Mouse (Mus musculus) midbrain, embryonic 15.5 days (tissue): ENCODE data around the gene Ccdc105. TPM values are rescaled to one million over a fixed set of nuclear protein-coding genes. Genes with fewer than 3 reads are reported as not detected.

Experiments used
- ATAC-seq: fragments of 200-750 bp; cut with Nextera tagmentation; replicated peaks from 2 replicates; pipeline ENCODE4 v1.8.0; 2017; ENCODE audit warnings: moderate TSS enrichment
- H3K27ac ChIP-seq: fragments of 300-500 bp; sonication (generic); 2 replicates; pipeline ENCODE4 v1.5.1; 2015; ENCODE audit warnings: mild to moderate bottlenecking, inconsistent platforms
- H3K27me3 ChIP-seq: fragments of 300-500 bp; sonication (generic); replicated peaks from 2 replicates; pipeline ENCODE4 v1.6.1; 2015; ENCODE audit warnings: inconsistent platforms
- H3K36me3 ChIP-seq: fragments of 300-500 bp; sonication (generic); replicated peaks from 2 replicates; pipeline ENCODE4 v1.6.1; 2015; ENCODE audit warnings: inconsistent platforms
- H3K4me1 ChIP-seq: fragments of 300-500 bp; sonication (generic); 2 replicates; pipeline ENCODE4 v1.6.1; 2015; ENCODE audit warnings: inconsistent platforms
- H3K4me2 ChIP-seq: fragments of 300-500 bp; sonication (generic); 2 replicates; pipeline ENCODE4 v1.6.1; 2015; ENCODE audit warnings: inconsistent platforms, mild to moderate bottlenecking, moderate library complexity
- H3K4me3 ChIP-seq: fragments of 300-500 bp; sonication (generic); 2 replicates; pipeline ENCODE4 v1.5.1; 2015; ENCODE audit warnings: mild to moderate bottlenecking, inconsistent platforms
- H3K9ac ChIP-seq: fragments of 300-500 bp; sonication (generic); 2 replicates; pipeline ENCODE4 v1.6.1; 2015; ENCODE audit warnings: mild to moderate bottlenecking, inconsistent platforms
- H3K9me3 ChIP-seq: fragments of 300-500 bp; sonication (generic); 2 replicates; pipeline ENCODE4 v1.6.1; 2016; ENCODE audit warnings: inconsistent platforms
- WGBS: fragments of 180-500 bp; shearing (Covaris S2); methylation state at CpG from one replicate; pipeline ENCODE4 v1.1.7; 2015; ENCODE audit warnings: mixed read lengths; 5-methylcytosine and 5-hydroxymethylcytosine counted together
- polyA plus RNA-seq: library from polyadenylated mRNA; unstranded; fragments of >200 nt; fragmentation: Nextera tagmentation; extraction: Ambion mirVana; gene quantifications from 2 replicates; pipeline ENCODE4 v1.2.1, GENCODE M21; 2015

The Ccdc105 gene
- 0.29 and 0.50 TPM in 2 replicates for polyA plus RNA-seq

DNA sequence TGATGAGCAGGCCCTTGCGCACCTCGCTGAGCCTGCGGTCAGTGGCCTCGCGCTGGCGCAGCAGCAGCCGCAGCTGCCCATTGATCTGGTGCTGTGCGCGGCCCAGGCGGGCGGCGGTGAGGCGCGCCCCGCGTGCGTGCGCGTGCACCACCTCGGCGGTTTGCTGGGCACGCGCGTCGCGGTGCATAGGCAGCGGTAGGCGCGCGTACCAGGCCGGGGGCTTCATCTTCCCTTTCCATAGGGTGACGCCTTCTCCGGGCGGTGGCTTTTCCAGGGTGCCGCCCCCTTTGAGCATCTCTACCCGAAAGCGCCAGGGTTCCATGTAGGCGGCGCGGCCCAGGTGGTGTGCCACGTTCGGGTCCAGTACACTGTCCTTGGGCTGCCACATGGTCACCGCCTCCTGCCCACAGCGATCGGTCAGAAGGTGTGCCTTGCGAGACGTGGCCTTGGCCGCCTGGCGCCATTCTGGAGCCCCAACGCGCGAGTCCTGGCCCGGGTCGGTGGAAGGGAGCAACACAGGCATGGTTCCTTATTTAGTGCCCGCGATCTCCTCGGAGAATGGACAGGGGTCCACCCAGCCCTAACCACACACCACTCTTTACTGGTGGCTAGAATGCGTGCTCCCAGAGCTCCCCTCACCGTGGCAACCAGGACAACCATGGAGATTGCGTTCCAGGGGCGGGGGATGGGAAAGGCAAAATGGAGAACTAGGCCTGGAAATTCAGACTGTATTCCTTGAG, at the start of gene Ccdc105:
Gene Ccdc105 (minus strand): TSS at position 614 of the 740 bp plus-strand sequence.
- peak within 1 kb of the TSS; percentile 92 for H3K27ac ChIP-seq
- H3K4me3 ChIP-seq, result peak within 1 kb of the TSS; percentile 54
- H3K4me2 ChIP-seq, result peak within 1 kb of the TSS; percentile 87
- H3K9ac ChIP-seq, result peak within 1 kb of the TSS; percentile 79
- H3K4me1 ChIP-seq, result peaks cover 20% of the 10 kb centered on the region
- ATAC-seq, result peak; percentile 96
- no peaks in the 10 kb centered on the region for H3K9me3 ChIP-seq
- under 1% methylated on average over 61 of the region's 61 CpGs for WGBS
- H3K27me3 ChIP-seq, result no peaks in the 10 kb centered on the region
- no peaks in the 10 kb centered on the region for H3K36me3 ChIP-seq

DNA sequence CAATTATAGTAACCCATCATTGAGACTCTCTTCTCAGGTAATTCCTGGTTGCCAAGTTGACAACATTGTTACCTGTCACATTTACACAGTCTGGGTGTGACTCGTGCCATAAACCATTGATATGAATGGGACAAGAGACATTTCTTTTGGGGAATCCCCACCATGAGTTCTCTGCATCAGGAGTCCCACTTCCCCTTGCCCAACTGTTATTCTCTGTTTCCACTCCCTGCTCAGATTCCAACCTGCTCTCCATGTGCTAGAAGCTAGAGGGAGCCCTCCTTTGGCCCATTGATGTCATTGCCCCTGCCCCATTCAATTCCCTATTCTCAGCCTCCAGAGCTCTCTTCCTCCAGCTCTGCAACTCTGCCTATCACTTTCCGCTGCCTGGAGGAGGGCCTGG, 48.6 kb upstream of the Ccdc105 start:
- Histone ChIP-seq H3K27ac (no peak overlapping the region), H3K9ac (no peak overlapping the region), H3K9me3 (no peaks in the 10 kb centered on the region), H3K4me2 (no peak overlapping the region), H3K4me3 (no peak overlapping the region), H3K27me3 (no peaks in the 10 kb centered on the region), H3K36me3 (no peaks in the 10 kb centered on the region), H3K4me1 (no peaks in the 10 kb centered on the region)
- WGBS, result 86% methylated on average over 2 of the region's 2 CpGs
- ATAC-seq, result no peak

DNA sequence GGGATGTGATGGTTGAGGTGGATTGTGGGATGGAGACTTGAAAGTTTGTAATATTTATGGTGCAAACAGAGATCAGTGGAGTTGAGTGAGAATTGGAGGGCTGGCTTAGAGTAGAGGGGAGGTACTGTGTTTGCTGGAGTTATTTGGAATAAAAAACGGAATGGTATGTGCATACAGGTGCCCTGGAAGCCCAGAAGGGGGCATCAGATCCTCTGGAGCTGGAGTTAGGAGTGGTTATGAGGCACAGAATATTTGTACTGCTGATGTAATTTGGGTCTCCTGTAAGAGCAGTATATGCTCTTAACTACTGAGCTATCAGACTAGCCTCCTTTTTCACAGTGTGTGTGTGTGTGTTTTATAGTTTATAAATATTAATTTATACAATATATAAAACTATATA, 37.7 kb upstream of the Ccdc105 start:
- ATAC-seq, result no peak
- H3K4me1 ChIP-seq, result peaks cover 10% of the 10 kb centered on the region; the same call in 1 of the 2 replicates
- H3K9ac ChIP-seq, result no peak overlapping the region
- no peaks in the 10 kb centered on the region for H3K9me3 ChIP-seq
- H3K4me2 ChIP-seq, result no peak overlapping the region
- no peak overlapping the region for H3K4me3 ChIP-seq
- WGBS, result 58% methylated on average over 1 of the region's 1 CpGs
- H3K27me3 ChIP-seq, result no peaks in the 10 kb centered on the region
- no peak overlapping the region for H3K27ac ChIP-seq
- no peaks in the 10 kb centered on the region for H3K36me3 ChIP-seq

DNA sequence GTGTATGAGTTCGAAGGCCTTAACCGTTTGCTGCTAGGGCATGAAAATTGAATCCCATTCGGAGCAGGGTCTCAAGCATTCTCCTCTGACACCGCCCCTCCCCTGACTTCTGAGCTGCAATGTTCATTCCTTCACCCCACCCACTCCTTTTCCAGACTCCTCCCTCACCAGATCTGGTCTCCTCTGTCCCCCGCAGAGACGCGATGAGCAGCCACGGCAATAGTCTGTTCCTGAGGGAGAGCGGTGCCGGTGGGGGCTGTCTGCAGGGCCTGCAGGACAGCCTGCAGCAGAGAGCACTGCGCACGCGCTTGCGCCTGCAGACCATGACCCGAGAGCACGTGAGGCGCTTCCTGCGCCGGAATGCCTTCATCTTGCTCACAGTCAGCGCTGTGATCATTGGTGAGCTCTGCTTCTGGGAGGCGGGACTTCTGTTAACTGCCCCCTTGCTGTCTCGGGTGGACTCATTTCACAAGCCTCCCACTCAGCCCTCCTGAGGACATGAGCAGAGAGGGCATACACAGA, 34.8 kb upstream of the Ccdc105 start:
- peak; percentile 99 for ATAC-seq
- Histone ChIP-seq H3K27me3 (no peaks in the 10 kb centered on the region), H3K27ac (peak overlapping the region; percentile 84), H3K9me3 (no peaks in the 10 kb centered on the region), H3K36me3 (no peaks in the 10 kb centered on the region), H3K9ac (peak overlapping the region; percentile 54), H3K4me1 (peaks cover 10% of the 10 kb centered on the region; the same call in 1 of the 2 replicates), H3K4me3 (peak overlapping the region; percentile 48), H3K4me2 (peak overlapping the region; percentile 49)
- 2% methylated on average over 22 of the region's 22 CpGs for WGBS

DNA sequence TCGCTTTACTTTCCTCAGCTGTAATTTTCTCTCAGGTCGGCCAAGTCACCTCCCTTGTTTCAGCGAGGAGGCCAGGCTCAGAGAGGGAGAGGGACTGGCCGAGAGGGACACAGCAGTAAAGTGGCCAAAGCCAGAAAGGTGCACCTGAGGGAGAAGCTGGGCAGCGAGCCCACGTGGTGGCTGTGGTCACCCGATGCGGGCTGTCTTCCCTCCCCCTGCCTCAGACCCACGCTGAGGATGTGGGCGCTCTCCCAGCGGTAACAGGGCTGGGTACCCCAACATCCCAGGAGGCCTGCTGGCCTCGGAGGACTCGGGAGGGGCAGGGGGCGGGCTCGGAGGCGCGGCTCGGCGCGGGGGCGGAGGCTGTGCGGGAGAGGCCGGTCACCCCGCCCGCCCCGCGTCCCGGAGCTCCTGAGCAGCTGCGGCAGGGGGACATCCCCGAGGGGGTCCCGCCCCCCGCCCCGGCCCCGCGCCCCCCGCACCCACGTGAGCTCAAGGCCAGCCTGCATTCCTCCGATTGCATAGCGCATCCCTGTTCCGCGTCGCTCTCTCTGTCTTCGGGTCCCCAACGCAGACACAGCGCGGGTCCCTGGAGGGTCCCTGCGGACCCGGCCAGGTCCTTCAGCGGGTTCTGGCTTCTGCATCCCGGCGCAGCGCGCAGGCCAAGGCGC, 27.3 kb upstream of the Ccdc105 start, which contains the start of gene Slc1a6:
Gene Slc1a6 (plus strand): TSS at position 516 of the 671 bp plus-strand sequence.
- Histone ChIP-seq H3K9ac (peak within 1 kb of the TSS; percentile 76), H3K9me3 (no peaks in the 10 kb centered on the region), H3K4me1 (peaks cover 11% of the 10 kb centered on the region; the same call in 1 of the 2 replicates), H3K4me2 (peak within 1 kb of the TSS; percentile 90), H3K27me3 (no peaks in the 10 kb centered on the region), H3K27ac (peak within 1 kb of the TSS; percentile 8; the same call in 1 of the 2 replicates), H3K36me3 (no peaks in the 10 kb centered on the region), H3K4me3 (peak within 1 kb of the TSS; percentile 56)
- under 1% methylated on average over 29 of the region's 54 CpGs for WGBS
- ATAC-seq, result peak; percentile 87

DNA sequence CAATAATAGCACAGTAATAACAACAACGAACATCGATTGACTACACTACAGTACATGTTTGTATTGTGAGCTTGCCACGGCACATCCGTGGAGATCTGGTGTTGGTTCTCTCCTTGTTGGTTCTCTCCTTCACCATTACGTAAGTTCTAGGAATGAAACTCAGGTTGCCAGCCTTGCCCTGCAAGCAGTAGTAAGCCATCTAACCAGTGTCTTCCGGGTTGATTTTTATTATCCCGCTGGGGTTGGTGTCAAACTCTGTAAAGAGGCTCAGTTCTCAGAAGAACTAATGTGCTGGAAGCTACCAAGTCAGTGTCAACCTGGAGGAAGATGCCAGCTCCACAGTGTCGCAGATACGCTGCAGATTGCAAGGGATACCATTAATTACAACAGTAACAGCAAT, 26.7 kb upstream of the Ccdc105 start:
- 65% methylated on average over 9 of the region's 9 CpGs for WGBS
- peaks cover 11% of the 10 kb centered on the region; the same call in 1 of the 2 replicates for H3K4me1 ChIP-seq
- H3K9me3 ChIP-seq, result no peaks in the 10 kb centered on the region
- peak overlapping the region; percentile 76 for H3K9ac ChIP-seq
- no peaks in the 10 kb centered on the region for H3K36me3 ChIP-seq
- peak overlapping the region; percentile 90 for H3K4me2 ChIP-seq
- no peaks in the 10 kb centered on the region for H3K27me3 ChIP-seq
- no peak overlapping the region; the same call in 1 of the 2 replicates for H3K27ac ChIP-seq
- 0 out of 2 replicates have a peak, but pooled peaks have one; percentile 1 for ATAC-seq
- H3K4me3 ChIP-seq, result peak overlapping the region; percentile 56

DNA sequence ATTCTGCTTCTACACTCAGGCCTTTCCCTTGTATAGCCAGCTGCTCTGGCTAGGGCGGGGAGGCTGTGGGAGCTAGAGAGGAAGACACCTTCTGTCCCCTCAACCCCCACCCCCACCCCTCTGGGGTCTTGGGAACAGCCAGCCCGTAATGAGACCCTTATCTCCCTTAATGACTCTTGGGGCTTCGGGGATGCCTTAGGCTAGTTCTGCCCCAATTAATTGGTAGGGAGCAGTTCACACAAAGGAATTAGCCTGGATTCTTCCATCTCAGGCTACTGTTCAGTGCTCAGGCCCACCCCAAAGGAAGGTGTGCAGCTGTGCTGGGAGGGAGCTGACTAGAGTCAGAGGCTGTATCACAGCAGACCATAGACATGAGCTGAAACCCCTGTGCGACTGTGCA, 23.0 kb upstream of the Ccdc105 start:
- Histone ChIP-seq H3K4me2 (no peak overlapping the region), H3K4me1 (peaks cover 9% of the 10 kb centered on the region; the same call in 1 of the 2 replicates), H3K9me3 (no peaks in the 10 kb centered on the region), H3K4me3 (no peak overlapping the region), H3K9ac (no peak overlapping the region), H3K27ac (no peak overlapping the region), H3K27me3 (no peaks in the 10 kb centered on the region), H3K36me3 (no peaks in the 10 kb centered on the region)
- WGBS, result 37% methylated on average over 4 of the region's 4 CpGs
- ATAC-seq, result no peak

DNA sequence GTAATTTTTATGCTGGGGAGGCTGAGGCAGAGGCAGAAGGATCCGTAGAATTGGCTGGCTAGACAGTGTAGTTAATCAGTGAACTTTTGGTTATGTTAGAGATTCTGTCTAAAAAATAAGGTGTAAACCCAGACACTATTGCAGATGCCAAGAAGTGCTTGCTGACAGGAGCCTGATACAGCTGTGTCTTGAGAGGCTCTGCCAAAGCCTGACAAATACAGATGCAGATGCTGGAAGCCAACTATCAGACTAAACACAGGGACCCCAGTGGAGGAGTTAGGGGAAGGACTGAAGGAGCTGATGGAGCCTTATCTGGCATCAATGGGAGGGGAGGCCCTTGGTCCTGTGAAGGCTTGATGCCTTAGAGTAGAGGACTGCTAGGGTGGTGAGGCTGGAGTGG, 12.7 kb upstream of the Ccdc105 start:
- 79% methylated on average over 1 of the region's 1 CpGs for WGBS
- Histone ChIP-seq H3K27me3 (no peaks in the 10 kb centered on the region), H3K36me3 (no peaks in the 10 kb centered on the region), H3K4me1 (no peaks in the 10 kb centered on the region), H3K27ac (no peak overlapping the region), H3K9ac (no peak overlapping the region), H3K9me3 (0 out of 2 replicates have a peak, but pooled peaks cover 4% of the 10 kb centered on the region), H3K4me3 (no peak overlapping the region), H3K4me2 (no peak overlapping the region)
- ATAC-seq, result no peak

DNA sequence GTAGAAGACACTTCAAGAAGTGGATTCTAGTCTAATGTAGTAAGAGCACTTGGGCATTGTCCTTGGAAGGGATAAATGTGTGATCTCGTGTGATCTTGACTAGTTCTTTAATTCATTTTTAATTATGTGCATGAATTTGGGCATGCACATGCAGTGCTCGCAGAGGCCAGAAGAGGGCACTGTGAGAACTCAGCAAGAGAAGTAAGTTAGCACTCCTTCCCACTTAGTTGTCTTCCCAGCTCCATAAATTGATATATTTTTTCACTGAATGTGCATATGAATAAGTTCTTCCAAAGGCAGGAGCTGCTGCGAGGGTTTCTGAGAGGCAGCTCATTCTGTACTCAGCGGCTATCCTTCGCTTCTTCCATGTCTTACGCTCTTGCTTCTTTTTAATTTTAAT, 3.2 kb upstream of the Ccdc105 start:
- WGBS, result 20% methylated on average over 6 of the region's 6 CpGs
- ATAC-seq, result no peak
- H3K9ac ChIP-seq, result no peak overlapping the region
- H3K4me2 ChIP-seq, result no peak overlapping the region
- peaks cover 8% of the 10 kb centered on the region for H3K4me1 ChIP-seq
- H3K9me3 ChIP-seq, result no peaks in the 10 kb centered on the region
- no peak overlapping the region for H3K27ac ChIP-seq
- H3K36me3 ChIP-seq, result no peaks in the 10 kb centered on the region
- H3K27me3 ChIP-seq, result no peaks in the 10 kb centered on the region
- H3K4me3 ChIP-seq, result no peak overlapping the region

DNA sequence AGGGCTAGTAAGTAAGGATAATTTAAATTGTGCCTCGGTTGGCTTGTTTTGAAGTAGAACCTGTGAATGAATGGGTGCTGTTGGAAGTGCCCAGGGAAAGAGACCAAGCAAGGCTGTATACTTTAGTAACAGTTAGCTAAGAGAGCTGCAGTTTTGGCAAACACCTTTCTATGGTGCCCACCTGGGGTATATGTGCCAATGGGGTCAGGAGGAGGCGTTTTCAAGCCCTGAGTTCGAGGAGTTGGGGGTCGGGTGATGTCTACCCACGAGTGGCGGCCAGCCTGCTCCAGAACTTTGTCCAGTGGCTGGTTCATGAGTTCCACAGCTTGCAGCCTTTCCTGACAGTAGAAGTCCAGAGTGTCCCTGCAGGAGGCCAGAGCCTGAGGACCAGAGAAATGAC, 3.9 kb downstream of the Ccdc105 start:
- ATAC-seq, result no peak
- Histone ChIP-seq H3K36me3 (no peaks in the 10 kb centered on the region), H3K9ac (no peak overlapping the region), H3K9me3 (no peaks in the 10 kb centered on the region), H3K27me3 (no peaks in the 10 kb centered on the region), H3K4me1 (peaks cover 22% of the 10 kb centered on the region), H3K4me2 (no peak overlapping the region), H3K4me3 (no peak overlapping the region), H3K27ac (no peak overlapping the region)
- 90% methylated on average over 6 of the region's 6 CpGs for WGBS

DNA sequence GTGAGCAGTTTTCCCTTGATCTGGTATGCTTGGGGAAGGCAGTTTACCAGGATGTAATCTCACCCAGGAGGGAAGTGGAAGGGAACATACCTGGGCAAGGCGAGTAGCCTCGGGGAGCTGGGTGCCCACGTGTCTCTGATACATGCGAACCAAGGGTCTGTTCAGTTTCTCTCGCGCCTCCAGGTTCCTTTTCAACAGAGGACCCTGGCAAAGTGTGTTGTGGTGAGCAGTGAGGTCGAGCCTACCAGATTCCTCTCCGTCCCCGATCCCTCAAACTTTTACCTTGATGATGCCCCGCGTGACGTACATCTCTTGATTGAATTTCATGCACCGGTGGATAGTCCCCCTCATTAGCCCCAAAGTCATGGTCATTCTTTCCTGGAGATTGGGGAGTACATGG, 4.7 kb downstream of the Ccdc105 start:
- ATAC-seq, result no peak
- Histone ChIP-seq H3K27ac (no peak overlapping the region), H3K9ac (no peak overlapping the region)

DNA sequence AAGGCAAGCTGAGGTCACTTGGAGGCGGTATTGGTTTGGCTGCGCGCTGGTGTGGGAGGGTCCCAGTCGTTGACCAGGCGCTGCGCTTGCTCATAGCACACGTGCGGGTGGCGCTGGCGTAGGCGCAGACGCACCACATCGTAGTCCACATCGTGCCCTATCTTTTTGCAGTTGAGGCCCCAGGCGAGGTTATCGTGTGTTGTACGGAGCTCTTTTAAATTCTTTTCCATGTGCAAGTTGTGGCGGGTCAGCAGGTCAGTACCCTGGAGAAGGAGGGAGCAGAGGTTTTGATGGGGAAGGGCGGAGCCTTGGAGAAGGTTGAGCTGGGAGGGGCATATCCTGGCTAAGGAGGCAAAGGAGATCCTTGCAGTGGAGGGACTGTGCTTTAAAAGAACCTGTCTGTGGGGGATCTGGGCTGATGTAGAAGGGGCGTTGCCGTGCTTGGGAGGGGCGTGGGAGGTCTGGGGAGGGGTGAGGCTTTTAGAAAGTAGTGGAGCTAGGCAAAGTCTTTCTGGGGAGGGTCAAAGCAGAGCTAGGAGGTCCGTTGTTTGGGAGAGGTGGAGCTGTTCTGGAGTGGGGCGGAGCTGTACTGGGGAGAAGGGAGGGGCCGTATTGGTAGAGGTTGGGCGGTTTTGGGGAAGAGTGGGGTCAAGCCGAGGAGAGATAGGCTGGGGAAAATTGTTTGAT, 5.7 kb downstream of the Ccdc105 start:
- Histone ChIP-seq H3K4me3 (peak overlapping the region; percentile 43), H3K9ac (peak overlapping the region; percentile 44), H3K36me3 (no peaks in the 10 kb centered on the region), H3K4me1 (peaks cover 21% of the 10 kb centered on the region), H3K27ac (peak overlapping the region; percentile 64; the same call in 1 of the 2 replicates), H3K27me3 (no peaks in the 10 kb centered on the region), H3K4me2 (peak overlapping the region; percentile 58), H3K9me3 (no peaks in the 10 kb centered on the region)
- peak; percentile 94 for ATAC-seq
- 3% methylated on average over 27 of the region's 27 CpGs for WGBS

More for the DNA sequence above, 4.7 kb downstream of the Ccdc105 start:
- H3K4me2 ChIP-seq, result peak overlapping the region; percentile 58
- no peaks in the 10 kb centered on the region for H3K27me3 ChIP-seq
- H3K9me3 ChIP-seq, result no peaks in the 10 kb centered on the region
- peaks cover 22% of the 10 kb centered on the region for H3K4me1 ChIP-seq
- 80% methylated on average over 13 of the region's 13 CpGs for WGBS
- H3K36me3 ChIP-seq, result no peaks in the 10 kb centered on the region
- peak overlapping the region; percentile 43 for H3K4me3 ChIP-seq
